Mouse (Mus musculus) adrenal gland, adult 2 months (tissue): Measurements from ENCODE around the gene Hspbap1. TPM values are rescaled to one million over a fixed set of nuclear protein-coding genes. Genes with fewer than 3 reads are reported as not detected.

ENCODE experiments used
- DNase-seq: peaks from one replicate; pipeline ENCODE4 v3.0.0; 2021
- polyA plus RNA-seq: library from polyadenylated mRNA; depleted of rRNA; stranded (reverse); fragments of >200 nt; gene quantifications from 2 replicates; pipeline ENCODE4 v1.2.3, GENCODE M21; 2012
- total RNA-seq, 2 experiments: library from RNA; stranded (reverse); gene quantifications; 2 replicates each; pipeline ENCODE4 v1.2.3; 2021

Hspbap1 gene
- total and polyA plus RNA-seq, 3 experiments = 1.8 to 7.0 (median 3.5) TPM

- no peak for DNase-seq
Observed at GRCm38 (mm10) chr16:35802163-35802562, 32.0 kb downstream of the Hspbap1 start.

- no peak for DNase-seq
Observed at GRCm38 (mm10) chr16:35803723-35804122, 33.5 kb downstream of the Hspbap1 start.

- no peak for DNase-seq
Observed at GRCm38 (mm10) chr16:35806973-35807662, 36.9 kb downstream of the Hspbap1 start.

- no peak for DNase-seq
Observed at GRCm38 (mm10) chr16:35807663-35807992, 37.5 kb downstream of the Hspbap1 start.

GRCm38 (mm10) chr16:35808838-35809237 is 38.7 kb downstream of the Hspbap1 start:
- no peak for DNase-seq

GRCm38 (mm10) chr16:35813119-35813518 is 42.9 kb downstream of the Hspbap1 start:
- no peak for DNase-seq

GRCm38 (mm10) chr16:35817255-35818089 is 47.3 kb downstream of the Hspbap1 start:
- DNase-seq = peak; percentile 85

- DNase-seq = no peak
Observed at GRCm38 (mm10) chr16:35829999-35830398, 59.8 kb downstream of the Hspbap1 start.

GRCm38 (mm10) chr16:35832926-35833325 is 62.8 kb downstream of the Hspbap1 start:
- peak; percentile 30 for DNase-seq

GRCm38 (mm10) chr16:35834653-35835052 is 64.5 kb downstream of the Hspbap1 start:
- no peak for DNase-seq

GRCm38 (mm10) chr16:35839680-35840079 is 69.5 kb downstream of the Hspbap1 start:
- DNase-seq = peak; percentile 24

GRCm38 (mm10) chr16:35847138-35847537 is 77.0 kb downstream of the Hspbap1 start:
- DNase-seq = no peak

- no peak for DNase-seq
Observed at GRCm38 (mm10) chr16:35855846-35856245, 85.7 kb downstream of the Hspbap1 start.

- no peak for DNase-seq
Observed at GRCm38 (mm10) chr16:35856766-35857165, 86.6 kb downstream of the Hspbap1 start.

GRCm38 (mm10) chr16:35860236-35860635 is 90.1 kb downstream of the Hspbap1 start:
- no peak for DNase-seq

GRCm38 (mm10) chr16:35862057-35862456 is 91.9 kb downstream of the Hspbap1 start:
- DNase-seq = no peak

GRCm38 (mm10) chr16:35867726-35868125 is 97.6 kb downstream of the Hspbap1 start:
- no peak for DNase-seq

- no peak for DNase-seq
Observed at GRCm38 (mm10) chr16:35869126-35869525, 99.0 kb downstream of the Hspbap1 start.

- no peak for DNase-seq
Observed at GRCm38 (mm10) chr16:35869656-35870055, 99.5 kb downstream of the Hspbap1 start.

GRCm38 (mm10) chr16:35870581-35871047 is 100.4 kb downstream of the Hspbap1 start:
- DNase-seq = no peak

- peak; percentile 69 for DNase-seq
Observed at GRCm38 (mm10) chr16:35871048-35871851, 101.1 kb downstream of the Hspbap1 start, which contains the start of gene Parp14. Parp14 (minus strand) TSS chr16:35871544.

GRCm38 (mm10) chr16:35871898-35872297 is 101.7 kb downstream of the Hspbap1 start:
- DNase-seq = no peak
